Mouse (Mus musculus): ENCODE data around the gene Rab14.

Gene Rab14

GRCm38 (mm10) chr2:35200898-35201668 is at the start of gene Rab14:
Gene Rab14 (minus strand): TSS chr2:35201120.
- in situ Hi-C loops (cut with MboI; ENCODE audit: unreplicated experiment in 2 of 2), result loop anchor here (25.0 kb wide), 1 partner anchor 161 kb away; the partner anchor contains the start of gene 4930568D16Rik (in 2 of the 2)

- in situ Hi-C loops (cut with MboI; ENCODE audit: unreplicated experiment in 2 of 2), result no loop called here
Observed at GRCm38 (mm10) chr2:35247763-35248162, 46.8 kb upstream of the Rab14 start.

GRCm38 (mm10) chr2:35244241-35244640 is 43.3 kb upstream of the Rab14 start:
- in situ Hi-C loops (cut with MboI; ENCODE audit: unreplicated experiment in 2 of 2), result no loop called here

- in situ Hi-C loops (cut with MboI; ENCODE audit: unreplicated experiment in 2 of 2), result no loop called here
Observed at GRCm38 (mm10) chr2:35235021-35235420, 34.1 kb upstream of the Rab14 start.

- in situ Hi-C loops (cut with MboI; ENCODE audit: unreplicated experiment in 2 of 2), result no loop called here
Observed at GRCm38 (mm10) chr2:35233898-35234297, 33.0 kb upstream of the Rab14 start.

GRCm38 (mm10) chr2:35232595-35233445 is 31.9 kb upstream of the Rab14 start:
- in situ Hi-C loops (cut with MboI; ENCODE audit: unreplicated experiment in 2 of 2), result no loop called here

GRCm38 (mm10) chr2:35231871-35232270 is 31.0 kb upstream of the Rab14 start:
- in situ Hi-C loops (cut with MboI; ENCODE audit: unreplicated experiment in 2 of 2), result no loop called here

GRCm38 (mm10) chr2:35230215-35230614 is 29.3 kb upstream of the Rab14 start:
- in situ Hi-C loops (cut with MboI; ENCODE audit: unreplicated experiment in 2 of 2), result no loop called here

GRCm38 (mm10) chr2:35228145-35228544 is 27.2 kb upstream of the Rab14 start:
- in situ Hi-C loops (cut with MboI; ENCODE audit: unreplicated experiment in 2 of 2), result loop anchor here in 1 of 2 experiments (10.0 kb wide), 1 partner anchor 287 kb away; no protein-coding TSS in a partner anchor

GRCm38 (mm10) chr2:35224285-35224684 is 23.4 kb upstream of the Rab14 start:
- in situ Hi-C loops (cut with MboI; ENCODE audit: unreplicated experiment in 2 of 2), result loop anchor here (10.0 to 25.0 kb wide), 2 partner anchors 138 to 291 kb away; partner anchors contain the start of gene 4930568D16Rik (in 2 of the 2)

- in situ Hi-C loops (cut with MboI; ENCODE audit: unreplicated experiment in 2 of 2), result loop anchor here (10.0 to 25.0 kb wide), 2 partner anchors 139 to 292 kb away; partner anchors contain the start of gene 4930568D16Rik (in 2 of the 2)
Observed at GRCm38 (mm10) chr2:35222822-35223391, 22.0 kb upstream of the Rab14 start.

- in situ Hi-C loops (cut with MboI; ENCODE audit: unreplicated experiment in 2 of 2), result loop anchor here (10.0 to 25.0 kb wide), 2 partner anchors 144 to 286 kb away; partner anchors contain the start of gene 4930568D16Rik (in 2 of the 2)
Observed at GRCm38 (mm10) chr2:35218736-35219135, 17.8 kb upstream of the Rab14 start.

GRCm38 (mm10) chr2:35216701-35217100 is 15.8 kb upstream of the Rab14 start:
- in situ Hi-C loops (cut with MboI; ENCODE audit: unreplicated experiment in 2 of 2), result loop anchor here (10.0 to 25.0 kb wide), 2 partner anchors 146 to 288 kb away; partner anchors contain the start of gene 4930568D16Rik (in 2 of the 2)

- in situ Hi-C loops (cut with MboI; ENCODE audit: unreplicated experiment in 2 of 2), result loop anchor here (10.0 to 25.0 kb wide), 2 partner anchors 147 to 289 kb away; partner anchors contain the start of gene 4930568D16Rik (in 2 of the 2)
Observed at GRCm38 (mm10) chr2:35215363-35215762, 14.4 kb upstream of the Rab14 start.

- in situ Hi-C loops (cut with MboI; ENCODE audit: unreplicated experiment in 2 of 2), result loop anchor here (5.0 to 25.0 kb wide), 3 partner anchors 57 to 290 kb away; partner anchors contain the start of gene 4930568D16Rik (in 2 of the 2)
Observed at GRCm38 (mm10) chr2:35214881-35215358, 14.0 kb upstream of the Rab14 start.

GRCm38 (mm10) chr2:35213345-35213910 is 12.5 kb upstream of the Rab14 start:
- in situ Hi-C loops (cut with MboI; ENCODE audit: unreplicated experiment in 2 of 2), result loop anchor here (5.0 to 25.0 kb wide), 3 partner anchors 59 to 291 kb away; partner anchors contain the start of gene 4930568D16Rik (in 2 of the 2)

- in situ Hi-C loops (cut with MboI; ENCODE audit: unreplicated experiment in 2 of 2), result loop anchor here (5.0 to 25.0 kb wide), 3 partner anchors 61 to 293 kb away; partner anchors contain the start of gene 4930568D16Rik (in 2 of the 2)
Observed at GRCm38 (mm10) chr2:35211681-35212080, 10.8 kb upstream of the Rab14 start.

GRCm38 (mm10) chr2:35208931-35209665 is 8.2 kb upstream of the Rab14 start:
- in situ Hi-C loops (cut with MboI; ENCODE audit: unreplicated experiment in 2 of 2), result loop anchor here (25.0 kb wide), 1 partner anchor 153 kb away; the partner anchor contains the start of gene 4930568D16Rik (in 2 of the 2)

GRCm38 (mm10) chr2:35208054-35208453 is 7.1 kb upstream of the Rab14 start:
- in situ Hi-C loops (cut with MboI; ENCODE audit: unreplicated experiment in 2 of 2), result loop anchor here (25.0 kb wide), 1 partner anchor 154 kb away; the partner anchor contains the start of gene 4930568D16Rik (in 2 of the 2)

Measured in v-Abl transformed pro-B cells (cell line).